Mouse (Mus musculus) brain, embryonic 18.5 days (tissue): ENCODE results near the gene Dph2.

Experiments
- DNase-seq: peaks from one replicate; pipeline ENCODE4 v3.0.0-alpha.2; 2012; ENCODE audit warnings: low read depth, low spot score

Dph2 gene

DNA sequence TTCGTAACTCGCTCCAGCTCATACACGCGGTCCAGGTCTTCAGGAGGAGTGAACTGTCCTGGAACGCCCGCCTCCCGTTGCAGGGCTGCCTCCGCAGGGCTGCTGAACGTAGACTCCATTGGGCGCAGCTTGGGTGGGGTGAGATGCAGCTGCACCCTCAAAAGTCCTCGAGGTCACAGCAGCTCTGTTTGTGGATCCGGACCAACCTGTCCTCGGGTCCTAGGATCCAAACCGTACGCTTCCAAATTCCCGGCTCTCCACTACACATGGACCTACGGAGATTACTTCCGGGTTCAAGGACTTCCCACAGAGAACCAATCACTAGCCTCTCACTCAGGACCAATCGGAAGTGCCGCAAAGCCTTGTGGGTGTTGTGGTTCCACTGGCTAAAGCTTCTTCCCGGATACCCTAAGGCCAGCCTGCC is at the start of gene Dph2:
Gene Dph2 (minus strand): TSS at position 295 of the 424 bp plus-strand sequence.
- DNase-seq = peak; percentile 85

DNA sequence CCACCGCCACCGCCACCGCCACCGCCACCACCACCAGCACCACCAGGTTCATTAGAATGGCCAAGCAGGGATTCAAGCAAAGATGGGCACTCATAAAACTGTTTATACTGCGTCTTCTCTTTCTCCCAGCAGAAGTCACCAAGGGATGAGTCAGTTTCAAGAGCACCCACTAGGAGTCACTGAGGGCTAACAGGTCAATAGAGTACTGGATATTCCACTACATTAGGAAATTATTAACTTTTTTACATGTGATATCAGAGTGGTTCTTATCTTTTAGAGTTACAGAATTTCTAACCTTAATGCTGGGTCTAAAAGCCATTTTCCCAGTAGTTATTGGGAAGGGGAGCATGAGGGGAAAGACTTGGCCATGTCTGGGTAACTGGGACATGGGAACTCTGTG is 45.1 kb upstream of the Dph2 start:
- no peak for DNase-seq

DNA sequence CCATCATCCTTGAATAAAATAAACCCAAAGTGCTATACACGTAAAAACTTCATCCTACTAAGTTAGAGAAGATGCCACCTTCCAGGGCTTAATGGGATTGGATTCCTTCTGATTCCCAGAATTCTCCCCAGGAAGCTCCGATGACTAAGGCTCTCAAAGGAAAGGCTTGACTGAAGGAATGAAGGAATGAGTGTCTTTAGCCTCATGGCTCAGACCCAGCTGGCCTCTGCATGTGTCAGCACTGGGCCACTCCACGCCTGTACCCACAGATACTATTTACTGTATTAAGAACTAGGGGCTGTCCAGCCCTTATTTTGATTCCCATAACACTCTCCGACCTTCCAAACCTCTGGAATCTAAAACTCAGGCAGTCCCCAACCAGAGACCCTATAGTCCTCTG is 42.2 kb upstream of the Dph2 start:
- no peak for DNase-seq

DNA sequence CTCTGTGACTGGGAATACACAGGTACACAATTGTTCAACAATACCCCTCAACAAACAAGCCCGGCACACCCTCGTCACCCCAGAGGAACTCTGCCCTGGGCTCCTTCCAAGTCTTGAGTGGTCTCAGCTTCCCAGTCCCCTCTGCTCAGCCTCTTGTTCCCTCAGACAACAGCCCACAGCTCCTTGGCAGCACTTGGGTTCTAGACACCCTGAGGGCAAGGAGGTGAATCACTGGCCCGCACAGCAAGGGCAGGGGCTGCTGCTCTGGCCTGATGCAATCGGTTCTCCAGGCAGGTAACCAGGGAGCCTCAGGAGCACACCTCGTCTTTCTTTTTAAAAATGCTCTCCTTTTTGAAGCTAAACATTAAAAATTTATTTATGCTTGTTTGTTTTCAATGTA is 41.4 kb upstream of the Dph2 start:
- no peak for DNase-seq

DNA sequence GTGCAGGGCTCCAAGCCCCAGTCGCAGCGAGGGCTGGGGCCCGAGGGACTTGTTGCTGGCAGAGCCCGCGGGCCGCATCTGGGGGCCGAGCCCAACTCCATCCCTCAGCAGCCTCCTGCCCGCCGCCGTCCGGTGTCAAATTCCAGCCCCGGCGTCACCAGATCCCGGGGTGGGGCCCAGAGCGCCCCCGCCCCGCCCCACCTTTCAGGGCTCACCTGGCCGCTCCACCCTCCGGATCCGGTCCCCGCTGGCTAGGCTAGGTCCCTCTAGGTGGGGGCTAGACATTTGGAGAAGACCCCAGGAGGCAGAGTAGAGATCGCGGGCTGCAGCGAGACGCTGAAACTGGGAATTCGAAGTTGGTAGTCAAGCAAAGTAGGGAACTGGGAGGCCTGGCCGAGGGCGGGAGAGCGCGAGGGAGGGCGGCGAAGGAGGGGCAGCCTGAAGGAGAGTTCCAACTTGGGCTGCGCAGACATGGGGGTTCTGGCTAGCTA is 37.6 kb upstream of the Dph2 start, which contains the start of gene Artn:
Gene Artn (minus strand): TSS at position 373 of the 491 bp plus-strand sequence.
- DNase-seq = no peak

DNA sequence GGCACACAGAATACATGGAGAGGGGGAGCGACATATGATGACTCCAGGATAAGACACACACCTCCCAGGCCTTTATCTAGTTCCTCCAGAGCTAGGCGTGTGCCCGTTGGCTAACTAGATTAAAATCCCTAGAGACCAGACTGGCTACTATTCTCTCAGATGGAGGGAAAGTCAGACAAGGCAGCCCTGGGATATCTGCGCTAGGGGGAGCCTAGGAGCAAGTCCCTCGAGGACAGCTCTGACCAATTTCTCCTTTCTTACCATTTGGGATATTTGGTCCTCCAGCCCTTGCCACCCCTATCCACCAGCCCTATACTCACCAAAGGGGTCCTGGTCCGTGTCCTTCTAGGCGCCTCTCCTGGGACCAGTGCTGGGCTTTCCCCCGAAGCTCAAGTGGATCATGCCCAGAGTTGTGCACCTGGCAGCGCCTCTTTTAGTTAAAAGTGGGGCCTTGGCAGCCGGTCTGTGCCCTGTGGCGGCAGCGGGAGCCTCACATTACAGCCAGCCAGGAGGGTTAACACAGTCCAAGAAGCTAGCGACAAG is 36.9 kb upstream of the Dph2 start:
- DNase-seq = no peak

- DNase-seq = no peak
These were observed 36.4 kb upstream of the Dph2 start for GRCm38 (mm10) chr4:117928234-117928633.

DNA sequence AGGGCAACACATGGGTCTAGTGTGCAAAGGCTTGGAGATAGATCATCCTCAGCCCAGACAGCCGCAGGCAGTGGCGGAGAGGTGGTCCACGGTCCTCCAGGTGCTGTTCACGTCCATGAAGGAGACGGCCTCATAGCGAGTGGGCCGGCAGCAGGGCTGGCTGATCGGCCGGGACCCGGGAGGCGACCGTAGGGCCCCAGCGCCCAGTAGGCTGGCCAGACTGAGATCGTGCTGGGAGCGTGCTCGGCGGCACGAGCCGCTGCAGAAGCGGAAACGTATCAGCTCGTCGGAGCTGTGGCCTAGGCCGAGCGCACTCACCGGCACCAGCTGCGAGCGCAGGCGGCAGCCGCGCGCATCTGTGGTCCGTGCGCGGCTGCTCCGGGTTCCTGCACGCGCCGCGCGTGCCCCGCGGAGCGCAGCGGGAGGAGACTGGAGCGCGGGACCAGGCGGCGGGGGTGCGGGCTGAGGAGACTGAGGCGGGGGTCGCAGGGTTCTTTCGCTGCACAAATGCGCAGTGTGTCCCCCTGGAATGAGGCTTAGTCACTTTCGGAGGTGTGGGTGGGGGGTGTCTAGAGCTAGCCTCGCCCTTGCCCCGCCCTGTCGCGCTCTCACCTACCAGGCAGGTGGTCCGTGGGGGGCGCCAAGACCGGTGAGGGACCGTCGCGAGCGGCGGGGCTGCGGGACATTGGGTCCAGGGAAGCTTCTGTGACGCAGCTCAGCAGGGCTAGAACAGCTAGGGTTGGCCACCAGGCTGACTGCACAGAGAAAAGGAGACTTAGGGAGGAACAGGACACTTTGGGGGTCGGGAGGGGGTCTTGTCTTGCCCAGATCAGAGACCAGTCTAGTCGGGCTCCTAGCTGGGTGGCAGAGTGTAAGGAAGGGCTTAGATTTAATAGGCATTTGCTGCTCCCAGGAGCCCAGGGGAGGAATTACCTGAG is 35.0 kb upstream of the Dph2 start:
- DNase-seq = no peak

GRCm38 (mm10) chr4:117924916-117925315 is 33.1 kb upstream of the Dph2 start:
- no peak for DNase-seq

GRCm38 (mm10) chr4:117923450-117923849 is 31.6 kb upstream of the Dph2 start:
- DNase-seq = no peak

GRCm38 (mm10) chr4:117921358-117921757 is 29.5 kb upstream of the Dph2 start:
- no peak for DNase-seq

- DNase-seq = no peak
These were observed 26.9 kb upstream of the Dph2 start for GRCm38 (mm10) chr4:117918762-117919161.

DNA sequence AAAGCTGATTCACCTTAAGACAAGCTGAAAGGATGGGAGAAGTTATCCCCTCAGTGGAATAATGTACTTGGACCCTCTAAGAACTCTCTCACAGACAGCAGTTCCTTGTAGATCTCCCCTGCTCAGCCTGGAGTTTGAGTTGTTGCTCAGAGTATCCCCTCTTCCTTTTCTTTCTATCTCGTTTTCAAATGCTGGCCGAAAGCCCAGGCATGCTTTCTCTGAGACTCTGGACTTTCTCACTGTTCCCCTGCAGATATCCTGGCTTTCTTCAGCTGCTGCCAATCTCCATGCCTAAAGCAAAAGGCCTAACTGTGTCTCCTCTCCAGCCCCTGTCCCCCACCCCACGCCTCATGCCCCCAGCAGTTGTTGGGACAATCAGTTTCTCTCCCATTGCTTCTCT is 26.4 kb upstream of the Dph2 start:
- no peak for DNase-seq

- no peak for DNase-seq
These were observed 26.0 kb upstream of the Dph2 start for GRCm38 (mm10) chr4:117917847-117918246.

DNA sequence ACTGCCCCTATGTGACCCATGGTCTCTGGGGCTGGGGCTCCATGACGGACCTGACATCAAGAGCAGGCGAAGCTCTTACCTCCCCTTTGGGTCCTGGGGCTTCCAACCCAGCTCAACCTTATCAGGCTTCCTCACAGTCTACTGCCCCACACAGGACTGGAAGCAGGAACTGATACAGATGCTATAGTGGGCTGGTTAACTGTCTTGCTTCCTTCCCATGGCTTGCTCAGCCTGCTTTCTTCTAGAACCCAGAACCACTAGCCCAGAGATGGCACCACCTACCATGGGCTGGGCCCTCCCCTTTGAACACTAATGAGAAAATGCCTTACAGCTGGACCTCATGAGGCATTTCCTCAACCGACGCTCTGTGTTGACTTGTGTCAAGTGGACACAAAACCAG is 25.6 kb upstream of the Dph2 start:
- DNase-seq = no peak

GRCm38 (mm10) chr4:117916386-117916785 is 24.6 kb upstream of the Dph2 start:
- no peak for DNase-seq

DNA sequence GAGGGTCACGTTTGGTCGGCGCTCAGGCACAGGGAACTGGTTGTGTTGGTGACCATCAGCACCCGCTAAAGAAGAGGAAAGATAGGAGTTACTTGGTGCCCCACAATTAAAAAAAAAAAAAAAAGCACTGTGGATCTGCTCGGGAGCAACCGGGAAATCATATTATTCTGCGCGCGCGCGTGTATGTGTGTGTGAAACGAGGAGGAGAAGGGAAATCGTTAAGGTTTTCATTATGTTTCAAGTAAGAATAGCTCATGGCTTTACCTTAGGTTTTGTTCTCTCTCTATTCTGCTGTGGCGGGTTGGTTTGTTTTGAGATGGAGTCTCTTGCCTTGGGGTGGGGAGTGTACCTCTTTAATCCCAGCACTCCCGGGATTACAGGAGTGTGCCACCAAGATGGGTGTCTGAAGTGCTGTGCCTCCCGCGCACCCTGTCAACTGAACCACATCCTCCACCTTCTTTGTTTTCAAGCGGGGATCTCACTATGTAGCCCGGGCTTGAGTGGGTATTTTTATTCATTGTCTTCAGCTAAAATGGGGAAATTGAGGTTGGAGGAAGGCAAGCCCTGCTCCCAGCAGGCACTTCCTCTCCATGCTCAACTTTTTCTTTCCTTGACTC is 23.8 kb upstream of the Dph2 start:
- no peak for DNase-seq

DNA sequence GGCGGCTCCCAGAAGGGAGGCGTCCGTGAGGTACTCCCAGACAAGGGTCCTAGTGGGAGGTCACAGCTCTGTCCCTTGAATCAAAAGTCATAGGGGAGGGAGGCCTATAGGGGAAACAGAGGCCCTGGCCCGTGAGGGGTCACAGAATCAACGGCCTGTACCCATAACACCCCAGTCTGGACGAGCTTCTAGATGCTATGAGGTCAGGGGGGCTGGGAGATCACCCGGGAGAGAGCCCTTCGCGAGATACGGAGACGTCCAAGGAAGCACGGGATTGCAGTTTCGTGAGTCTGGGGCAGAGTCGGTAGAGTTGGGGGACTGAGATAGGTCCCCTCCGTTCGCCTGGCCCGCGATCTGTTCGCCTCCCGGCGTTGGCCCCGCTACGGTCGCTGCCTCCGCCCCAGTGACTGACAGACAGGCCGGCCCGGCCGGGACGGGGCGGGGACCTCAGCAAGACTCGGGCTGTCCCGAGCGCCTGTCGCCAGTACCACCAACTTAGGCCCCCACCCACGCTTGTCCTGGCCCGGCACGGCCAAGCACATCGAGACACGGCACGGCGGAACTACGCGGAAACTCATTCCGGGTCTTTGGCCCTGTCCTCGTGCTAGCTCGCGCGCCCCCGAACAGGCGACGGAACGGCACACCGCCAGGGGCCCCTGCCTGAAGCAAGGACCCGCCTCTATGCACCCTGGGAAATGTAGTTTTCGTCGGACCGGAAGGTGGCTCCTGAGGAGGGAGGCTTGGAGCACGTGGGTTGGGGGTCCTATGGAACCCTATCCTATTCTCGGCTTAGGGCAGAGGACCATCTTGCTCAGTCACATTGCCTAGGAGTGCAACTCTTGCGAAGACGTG is 23.0 kb upstream of the Dph2 start, which contains the start of gene Ipo13:
Gene Ipo13 (minus strand): TSS at position 409 of the 852 bp plus-strand sequence.
- peak; percentile 88 for DNase-seq

DNA sequence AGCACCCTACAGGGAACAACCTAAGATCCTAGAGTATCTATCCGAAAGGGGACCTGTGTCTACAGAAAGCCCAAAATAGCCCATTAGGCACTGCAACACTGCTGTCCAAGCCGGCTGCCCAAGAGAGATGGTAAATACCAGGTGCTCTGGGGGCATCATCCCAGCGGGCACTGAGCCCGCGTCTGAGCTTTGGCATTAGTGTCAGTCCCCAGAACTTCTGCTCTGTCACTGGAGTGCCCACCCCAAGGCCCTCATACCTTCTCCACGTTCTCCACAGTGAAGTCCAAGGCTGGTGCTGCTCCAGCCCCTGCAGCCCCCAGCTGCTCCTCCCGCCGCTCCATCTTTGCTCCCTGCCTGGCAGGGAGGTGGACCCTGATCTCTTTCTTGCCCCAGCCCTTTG is 22.2 kb upstream of the Dph2 start:
- no peak for DNase-seq

- no peak for DNase-seq
These were observed 21.6 kb upstream of the Dph2 start for GRCm38 (mm10) chr4:117913421-117913820.

DNA sequence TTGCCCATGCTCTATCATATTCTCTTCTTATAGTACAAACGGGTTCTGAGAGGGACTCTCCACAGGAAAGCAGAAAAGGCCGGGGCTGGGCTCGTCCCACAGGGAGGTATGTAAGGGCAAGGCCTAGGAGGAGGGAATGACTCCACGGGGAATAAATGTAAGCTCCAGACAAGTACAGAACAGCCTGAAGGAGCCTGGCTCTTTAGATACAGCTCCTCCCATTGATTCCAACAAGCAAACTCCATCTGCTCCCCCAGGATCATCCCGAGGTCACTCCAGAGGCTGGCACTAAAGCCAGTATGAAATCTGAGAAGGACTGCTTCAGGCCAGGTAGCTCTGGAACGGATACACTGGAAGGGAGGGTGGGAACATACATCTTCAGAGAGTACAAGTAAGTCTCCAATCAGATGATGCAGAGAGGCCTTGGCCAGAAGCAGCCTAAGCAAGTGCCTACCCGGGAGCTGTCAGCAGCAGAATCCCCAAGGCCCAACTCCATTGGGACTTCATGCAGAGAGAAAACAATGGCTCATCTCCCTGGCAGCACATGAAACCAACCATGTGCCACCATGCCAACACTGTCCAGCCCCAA is 20.9 kb upstream of the Dph2 start:
- no peak for DNase-seq
